Mouse (Mus musculus) MEL (cell line): ENCODE data around the gene Gtf2ird1. TPM values are rescaled to one million over a fixed set of nuclear protein-coding genes. Genes with fewer than 3 reads are reported as not detected.

Source experiments
- DNase-seq: peaks from one replicate; pipeline ENCODE4 v3.0.0; 2011; ENCODE audit warnings: low read depth, low spot score
- H3K27ac ChIP-seq: 2 replicates; pipeline ENCODE4 v1.5.1; 2012; ENCODE audit warnings: low read depth, mild to moderate bottlenecking, control low read depth, low read length, moderate library complexity; ENCODE audit not compliant: control insufficient read depth
- H3K27me3 ChIP-seq, 2 experiments: fragments of 150-350 bp in 1 of 2; sonication (generic) in 1 of 2; 2 replicates each; pipeline ENCODE4 v1.6.1; 2012; ENCODE audit warnings: low read length in 2 of 2, mild to moderate bottlenecking in 2 of 2, improper control_type of control experiment in 1 of 2, moderate library complexity in 1 of 2; ENCODE audit not compliant: insufficient read depth in 2 of 2, control insufficient read depth in 1 of 2
- H3K36me3 ChIP-seq, 2 experiments: 2 replicates each; pipeline ENCODE4 v1.6.1; 2012 to 2014; ENCODE audit warnings: low read length in 2 of 2, improper control_type of control experiment in 1 of 2, inconsistent platforms in 1 of 2, mild to moderate bottlenecking in 1 of 2; ENCODE audit not compliant: insufficient read depth in 2 of 2, control insufficient read depth in 1 of 2
- H3K4me1 ChIP-seq, 2 experiments: fragments of 150-350 bp in 1 of 2; sonication (generic) in 1 of 2; 2 replicates each; pipeline ENCODE4 v1.6.1; 2012; ENCODE audit warnings: low read length in 2 of 2, improper control_type of control experiment in 1 of 2, mild to moderate bottlenecking in 1 of 2; ENCODE audit not compliant: insufficient read depth in 2 of 2, control insufficient read depth in 1 of 2
- H3K4me3 ChIP-seq, 2 experiments: fragments of 150-350 bp in 1 of 2; sonication (generic) in 1 of 2; 2 replicates each; pipeline ENCODE4 v1.5.1; 2012; ENCODE audit warnings: low read depth in 2 of 2, low read length in 2 of 2, mild to moderate bottlenecking in 2 of 2, moderate library complexity in 2 of 2, control low read depth in 1 of 2, improper control_type of control experiment in 1 of 2; ENCODE audit not compliant: control insufficient read depth in 1 of 2, insufficient read depth in 1 of 2
- H3K79me2 ChIP-seq: 2 replicates; pipeline ENCODE4 v1.6.1; 2012; ENCODE audit warnings: mild to moderate bottlenecking, low read length, moderate library complexity; ENCODE audit not compliant: control insufficient read depth, poor library complexity, insufficient read depth
- H3K9ac ChIP-seq: 2 replicates; pipeline ENCODE4 v1.6.1; 2012; ENCODE audit warnings: low read depth, mild to moderate bottlenecking, control low read depth, low read length, moderate library complexity; ENCODE audit not compliant: control insufficient read depth, poor library complexity, severe bottlenecking
- H3K9me3 ChIP-seq: fragments of 150-350 bp; sonication (generic); replicated peaks from 2 replicates; pipeline ENCODE4 v1.6.1; 2012; ENCODE audit warnings: mild to moderate bottlenecking, low read length, improper control_type of control experiment, moderate library complexity; ENCODE audit not compliant: insufficient read depth
- BHLHE40 ChIP-seq: IDR thresholded peaks from 2 replicates; pipeline ENCODE4 v1.6.1; 2012; ENCODE audit warnings: low read depth, mild to moderate bottlenecking, inconsistent platforms, low read length, improper control_type of control experiment, borderline replicate concordance
- CHD2 ChIP-seq: IDR thresholded peaks from 2 replicates; pipeline ENCODE4 v1.6.1; 2011; ENCODE audit warnings: low read length, improper control_type of control experiment
- CTCF ChIP-seq, 3 experiments: IDR thresholded peaks in 2 of 3; conservative IDR thresholded peaks in 1 of 3; 2 replicates each; pipeline ENCODE4 v1.5.1; 2011 to 2012; ENCODE audit warnings: low read length in 3 of 3, low read depth in 2 of 3, mild to moderate bottlenecking in 2 of 3, improper control_type of control experiment in 1 of 3, inconsistent platforms in 1 of 3, mixed read lengths in 1 of 3, moderate library complexity in 1 of 3; ENCODE audit not compliant: control insufficient read depth in 1 of 3, insufficient read depth in 1 of 3, poor library complexity in 1 of 3, severe bottlenecking in 1 of 3
- ELF1 ChIP-seq: IDR thresholded peaks from 2 replicates; pipeline ENCODE4 v1.6.1; 2014; ENCODE audit warnings: low read depth, mild to moderate bottlenecking, inconsistent platforms, low read length, improper control_type of control experiment, moderate library complexity
- EP300 ChIP-seq, 2 experiments: IDR thresholded peaks; 2 replicates each; pipeline ENCODE4 v1.6.1; 2011; ENCODE audit warnings: improper control_type of control experiment in 2 of 2, low read length in 2 of 2, low read depth in 1 of 2, mild to moderate bottlenecking in 1 of 2
- JUND ChIP-seq: IDR thresholded peaks from 2 replicates; pipeline ENCODE4 v1.6.1; 2011; ENCODE audit warnings: low read depth, mild to moderate bottlenecking, improper control_type of control experiment, low read length
- KAT2A ChIP-seq: conservative IDR thresholded peaks from 2 replicates; pipeline ENCODE4 v1.6.1; 2012; ENCODE audit warnings: low read depth, low read length, improper control_type of control experiment, inconsistent platforms
- MAFK ChIP-seq: IDR thresholded peaks from 2 replicates; pipeline ENCODE4 v1.6.1; 2011; ENCODE audit warnings: low read depth, mild to moderate bottlenecking, low read length, improper control_type of control experiment, borderline replicate concordance
- MAX ChIP-seq: IDR thresholded peaks from 2 replicates; pipeline ENCODE4 v1.6.1; 2011; ENCODE audit warnings: low read length, improper control_type of control experiment
- MXI1 ChIP-seq: IDR thresholded peaks from 2 replicates; pipeline ENCODE4 v1.6.1; 2011; ENCODE audit warnings: mild to moderate bottlenecking, low read depth, low read length, improper control_type of control experiment
- MYB ChIP-seq: IDR thresholded peaks from 2 replicates; pipeline ENCODE4 v1.6.1; 2011; ENCODE audit warnings: mild to moderate bottlenecking, low read depth, low read length, improper control_type of control experiment
- POLR2A ChIP-seq, 2 experiments: IDR thresholded peaks; 2 replicates each; pipeline ENCODE4 v1.6.1; 2011 to 2012; ENCODE audit warnings: low read length in 2 of 2, mild to moderate bottlenecking in 2 of 2, control low read depth in 1 of 2, improper control_type of control experiment in 1 of 2, low read depth in 1 of 2, moderate library complexity in 1 of 2; ENCODE audit not compliant: control insufficient read depth in 1 of 2, insufficient read depth in 1 of 2, poor library complexity in 1 of 2
- POLR2AphosphoS5 ChIP-seq: IDR thresholded peaks from 2 replicates; pipeline ENCODE4 v1.6.1; 2012; ENCODE audit warnings: low read depth, borderline replicate concordance, mild to moderate bottlenecking, inconsistent platforms, low read length, moderate library complexity, mixed read lengths
- SMC3 ChIP-seq: IDR thresholded peaks from 2 replicates; pipeline ENCODE4 v1.6.1; 2011; ENCODE audit warnings: low read depth, low read length, improper control_type of control experiment
- TAL1 ChIP-seq: IDR thresholded peaks from 2 replicates; pipeline ENCODE4 v1.6.1; 2012; ENCODE audit warnings: mild to moderate bottlenecking, inconsistent platforms, low read length, moderate library complexity, mixed read lengths
- UBTF ChIP-seq: IDR thresholded peaks from 2 replicates; pipeline ENCODE4 v1.6.1; 2012; ENCODE audit warnings: low read depth, mild to moderate bottlenecking, inconsistent platforms, low read length, improper control_type of control experiment, moderate library complexity, borderline replicate concordance; ENCODE audit not compliant: insufficient read depth
- USF1 ChIP-seq: IDR thresholded peaks from 2 replicates; pipeline ENCODE4 v1.6.1; 2014; ENCODE audit warnings: low read depth, mild to moderate bottlenecking, inconsistent platforms, low read length, improper control_type of control experiment, moderate library complexity
- USF2 ChIP-seq, 2 experiments: IDR thresholded peaks; 2 replicates each; pipeline ENCODE4 v1.6.1; 2011 to 2012; ENCODE audit warnings: improper control_type of control experiment in 2 of 2, low read length in 2 of 2, borderline replicate concordance in 1 of 2, inconsistent platforms in 1 of 2, low read depth in 1 of 2, mild to moderate bottlenecking in 1 of 2; ENCODE audit not compliant: insufficient read depth in 1 of 2
- ZC3H11A ChIP-seq: IDR thresholded peaks from 2 replicates; pipeline ENCODE4 v1.6.1; 2012; ENCODE audit warnings: low read depth, mild to moderate bottlenecking, inconsistent platforms, low read length, improper control_type of control experiment
- ZKSCAN1 ChIP-seq: IDR thresholded peaks from 2 replicates; pipeline ENCODE4 v1.6.1; 2012; ENCODE audit warnings: low read depth, mild to moderate bottlenecking, inconsistent platforms, low read length, improper control_type of control experiment, moderate library complexity
- ZNF384 ChIP-seq: IDR thresholded peaks from 2 replicates; pipeline ENCODE4 v1.6.1; 2012; ENCODE audit warnings: low read depth, mild to moderate bottlenecking, inconsistent platforms, low read length, improper control_type of control experiment
- polyA plus RNA-seq, 2 experiments: library from polyadenylated mRNA; stranded (reverse) in 1 of 2; unstranded in 1 of 2; fragments of >175 nt in 1 of 2; fragments of >200 nt in 1 of 2; gene quantifications; 2 replicates each; pipeline versions ENCODE4 v1.2.1 to v1.2.4; 2012; ENCODE audit warnings: low replicate concordance in 2 of 2, low read depth in 1 of 2; ENCODE audit not compliant: insufficient read length in 2 of 2, insufficient read depth in 1 of 2, missing spikeins in 1 of 2
- total RNA-seq: library from RNA; depleted of rRNA; stranded (reverse); fragments of 300-350 nt; gene quantifications from 2 replicates; pipeline ENCODE4 v1.2.3, GENCODE M21; 2012

Gtf2ird1 gene
- total and polyA plus RNA-seq, 3 experiments = 15.2 to 54.7 TPM; not detected in 1

GRCm38 (mm10) chr5:134322355-134322754 lies 134.2 kb downstream of the Gtf2ird1 start:
- no peak overlapping the region for H3K27ac ChIP-seq
- H3K9me3 ChIP-seq = no peaks in the 10 kb centered on the region
- peaks cover 0 to 4% of the 10 kb centered on the region in 2 experiments; a peak in 2 of 4 replicates for H3K27me3 ChIP-seq
- no peak overlapping the region for H3K4me3 ChIP-seq
- peaks cover 10 to 15% of the 10 kb centered on the region in 2 experiments for H3K4me1 ChIP-seq
- H3K9ac ChIP-seq = no peak overlapping the region
- H3K36me3 ChIP-seq = no peaks in the 10 kb centered on the region; a peak in 1 of 4 replicates
- no peaks in the 10 kb centered on the region for H3K79me2 ChIP-seq
- DNase-seq = no peak
- no peak for TF ChIP-seq ZC3H11A
- no peak for TF ChIP-seq POLR2AphosphoS5
- no peak for TF ChIP-seq MAX
- no peak for TF ChIP-seq USF1
- TF ChIP-seq TAL1 = no peak
- TF ChIP-seq MYB = no peak
- TF ChIP-seq POLR2A (IDR thresholded peaks at IDR 0.05; ENCODE audit: control insufficient read depth in 1 of 2, insufficient read depth in 1 of 2, low read depth in 1 of 2, low read length in 2 of 2, poor library complexity in 1 of 2) = no peak
- no peak for TF ChIP-seq SMC3

DNA sequence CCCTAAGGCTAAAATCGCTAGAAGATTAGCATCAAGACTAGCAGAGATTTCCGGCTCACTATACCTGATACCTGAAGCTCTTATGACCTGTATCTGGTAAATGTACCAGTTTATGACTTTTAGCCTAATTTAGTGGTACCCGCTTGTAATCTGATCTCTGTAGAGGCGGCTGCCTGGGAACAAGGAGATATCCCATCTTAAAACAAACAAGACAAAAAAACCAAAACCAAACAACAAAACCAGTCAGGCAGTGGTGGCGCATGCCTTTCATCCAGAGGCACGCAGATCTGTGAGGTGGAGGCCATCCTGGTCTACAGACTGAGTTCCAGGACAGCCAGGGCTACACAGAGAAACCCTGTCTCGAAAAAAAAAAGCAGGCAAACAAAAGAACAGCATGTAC lies 134.8 kb downstream of the Gtf2ird1 start:
- no peak overlapping the region for H3K9ac ChIP-seq
- DNase-seq = no peak
- no peak overlapping the region for H3K4me3 ChIP-seq
- H3K79me2 ChIP-seq = no peaks in the 10 kb centered on the region
- no peak overlapping the region for H3K27ac ChIP-seq
- no peaks in the 10 kb centered on the region; a peak in 1 of 4 replicates for H3K36me3 ChIP-seq
- peaks cover 0 to 4% of the 10 kb centered on the region in 2 experiments; a peak in 2 of 4 replicates for H3K27me3 ChIP-seq
- TF ChIP-seq CHD2 (no peak), TAL1 (no peak), POLR2A (IDR thresholded peaks at IDR 0.05; ENCODE audit: control insufficient read depth in 1 of 2, insufficient read depth in 1 of 2, low read depth in 1 of 2, low read length in 2 of 2, poor library complexity in 1 of 2) (no peak), USF2 (IDR thresholded peaks at IDR 0.05; ENCODE audit: borderline replicate concordance in 1 of 2, insufficient read depth in 1 of 2, low read depth in 1 of 2, low read length in 2 of 2) (no peak), ZKSCAN1 (no peak), EP300 (IDR thresholded peaks at IDR 0.05; ENCODE audit: low read depth in 1 of 2, low read length in 2 of 2) (no peak), MXI1 (no peak), CTCF (IDR thresholded peaks at IDR 0.05 in 2 of 3, conservative IDR thresholded peaks at IDR 0.05 in 1 of 3; ENCODE audit: control insufficient read depth in 1 of 3, insufficient read depth in 1 of 3, low read depth in 2 of 3, low read length in 3 of 3, poor library complexity in 1 of 3, severe bottlenecking in 1 of 3) (no peak), JUND (no peak), MAFK (no peak), MAX (no peak), ZNF384 (no peak), USF1 (no peak), POLR2AphosphoS5 (no peak), UBTF (no peak), ZC3H11A (no peak), ELF1 (no peak), KAT2A (no peak), BHLHE40 (no peak), MYB (no peak)
- TF ChIP-seq, all 39 proteins: peak for 0
- H3K4me1 ChIP-seq = peaks cover 5 to 11% of the 10 kb centered on the region in 2 experiments
- no peaks in the 10 kb centered on the region for H3K9me3 ChIP-seq
